Mouse (Mus musculus): ENCODE data around the gene Gcgr. TPM values are rescaled to one million over a fixed set of nuclear protein-coding genes. Genes with fewer than 3 reads are reported as not detected.

Gene Gcgr
- total RNA-seq, 1 experiment, result 0.40 TPM

DNA sequence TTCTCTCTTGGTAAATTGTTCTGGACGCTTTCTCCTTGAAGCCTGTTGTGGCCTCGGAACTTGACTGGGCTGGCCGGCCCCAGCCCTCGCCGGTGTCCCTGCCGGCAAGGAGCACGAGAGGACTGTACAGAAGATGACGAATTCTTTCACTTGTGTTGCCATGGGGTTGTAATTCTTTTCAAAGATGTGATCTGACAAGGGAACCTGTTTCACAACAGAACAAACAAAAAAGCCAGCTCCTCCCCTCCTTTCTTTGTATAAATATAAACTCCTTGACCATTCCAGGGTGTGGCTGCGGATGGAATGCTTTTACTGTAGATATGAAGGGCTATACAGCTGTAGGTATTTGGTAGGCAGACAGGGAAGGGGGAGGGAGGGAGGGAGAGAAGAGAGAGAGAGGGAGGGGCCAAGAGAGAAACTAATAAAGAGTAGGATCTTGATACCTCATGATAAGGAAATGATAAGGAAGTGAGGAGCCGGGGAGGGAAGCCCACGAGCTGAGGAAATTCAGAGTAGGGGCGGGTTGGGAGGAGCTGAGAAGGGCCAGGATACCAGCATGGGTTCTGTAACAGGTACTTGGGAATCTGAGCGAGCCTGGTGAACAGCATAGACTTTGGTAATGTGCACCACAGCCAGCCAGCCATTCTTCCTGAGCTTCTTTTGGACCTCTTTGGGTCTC lies 22.7 kb upstream of the Gcgr start:
- no peaks in the 10 kb centered on the region for H3K9me3 ChIP-seq (ENCODE audit: control insufficient read depth, insufficient read depth, low read depth, low read length)
- H3K27ac ChIP-seq (ENCODE audit: insufficient read depth, low read depth, low read length, poor library complexity, severe bottlenecking), result no peak overlapping the region
- DNase-seq (ENCODE audit: low read depth, low spot score), result no peak
- no peaks in the 10 kb centered on the region for H3K36me3 ChIP-seq (ENCODE audit: control insufficient read depth, insufficient read depth, low read length, poor library complexity, severe bottlenecking)
- no peak overlapping the region for H3K9ac ChIP-seq (ENCODE audit: insufficient read depth, low read depth, low read length, poor library complexity, severe bottlenecking)
- H3K4me1 ChIP-seq (ENCODE audit: control insufficient read depth in 2 of 2, insufficient read depth in 2 of 2, low read length in 2 of 2, poor library complexity in 1 of 2), result peaks cover 0 to 2% of the 10 kb centered on the region in 2 experiments; a peak in 1 of 4 replicates
- no peak overlapping the region for H3K4me3 ChIP-seq (ENCODE audit: insufficient read depth in 1 of 2, low read depth in 1 of 2, low read length in 2 of 2, poor library complexity in 1 of 2, severe bottlenecking in 1 of 2)
- TF ChIP-seq MAFK (IDR thresholded peaks at IDR 0.05; ENCODE audit: insufficient read depth, low read depth, low read length) (no peak), CHD2 (IDR thresholded peaks at IDR 0.05; ENCODE audit: low read depth, low read length) (no peak), ZNF384 (IDR thresholded peaks at IDR 0.05; ENCODE audit: low read depth, low read length) (no peak)
- in situ Hi-C loops (cut with MboI; ENCODE audit: low sequenced_read_pairs in 2 of 2, unreplicated experiment in 2 of 2), result no loop called here

- peaks cover 0 to 2% of the 10 kb centered on the region in 2 experiments; a peak in 1 of 4 replicates for H3K4me1 ChIP-seq (ENCODE audit: control insufficient read depth in 2 of 2, insufficient read depth in 2 of 2, low read length in 2 of 2, poor library complexity in 1 of 2)
These were observed 22.1 kb upstream of the Gcgr start for GRCm38 (mm10) chr11:120508290-120508870.

DNA sequence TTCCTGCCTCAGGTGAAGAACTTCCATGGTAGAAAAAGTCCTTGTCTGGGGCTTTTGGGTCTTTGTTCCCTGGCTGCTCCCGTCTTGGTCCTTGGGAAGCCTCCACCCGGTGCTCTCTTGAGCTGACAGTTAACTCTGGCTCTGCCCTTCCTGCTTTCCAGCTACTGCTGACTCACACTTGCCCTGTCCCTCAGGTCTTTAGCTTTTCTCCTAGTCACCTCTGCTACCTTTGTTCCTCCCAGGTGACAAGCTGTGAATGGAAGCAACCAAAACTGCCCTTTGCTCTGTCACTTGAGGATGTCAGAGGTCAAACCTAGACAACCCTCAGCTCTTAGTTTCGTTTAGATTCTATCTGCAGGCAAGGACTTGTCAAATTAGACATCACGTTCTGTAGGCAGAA lies 20.6 kb upstream of the Gcgr start:
- in situ Hi-C loops (cut with MboI; ENCODE audit: low sequenced_read_pairs in 2 of 2, unreplicated experiment in 2 of 2), result no loop called here
- Histone ChIP-seq H3K9me3 (ENCODE audit: control insufficient read depth, insufficient read depth, low read depth, low read length) (no peaks in the 10 kb centered on the region), H3K4me3 (ENCODE audit: insufficient read depth in 1 of 2, low read depth in 1 of 2, low read length in 2 of 2, poor library complexity in 1 of 2, severe bottlenecking in 1 of 2) (no peak overlapping the region), H3K9ac (ENCODE audit: insufficient read depth, low read depth, low read length, poor library complexity, severe bottlenecking) (no peak overlapping the region), H3K36me3 (ENCODE audit: control insufficient read depth, insufficient read depth, low read length, poor library complexity, severe bottlenecking) (no peaks in the 10 kb centered on the region), H3K4me1 (ENCODE audit: control insufficient read depth in 2 of 2, insufficient read depth in 2 of 2, low read length in 2 of 2, poor library complexity in 1 of 2) (peaks cover 0 to 2% of the 10 kb centered on the region in 2 experiments; a peak in 1 of 4 replicates), H3K27ac (ENCODE audit: insufficient read depth, low read depth, low read length, poor library complexity, severe bottlenecking) (no peak overlapping the region)
- DNase-seq (ENCODE audit: low read depth, low spot score), result no peak
- TF ChIP-seq HCFC1 (IDR thresholded peaks at IDR 0.05; ENCODE audit: borderline replicate concordance, insufficient read depth, low read length) (no peak), MAFK (IDR thresholded peaks at IDR 0.05; ENCODE audit: insufficient read depth, low read depth, low read length) (0 out of 2 replicates have a peak, but pooled peaks have one; percentile 44)

More at GRCm38 (mm10) chr11:120508290-120508870, 22.1 kb upstream of the Gcgr start:
- no peak overlapping the region for H3K4me3 ChIP-seq (ENCODE audit: insufficient read depth in 1 of 2, low read depth in 1 of 2, low read length in 2 of 2, poor library complexity in 1 of 2, severe bottlenecking in 1 of 2)
- no peak for TF ChIP-seq ZC3H11A (IDR thresholded peaks at IDR 0.05; ENCODE audit: borderline replicate concordance, low read depth, low read length)
- TF ChIP-seq CHD2 (IDR thresholded peaks at IDR 0.05; ENCODE audit: low read depth, low read length), result no peak
- 0 out of 2 replicates have a peak, but pooled peaks have one; percentile 4 for TF ChIP-seq MAFK (IDR thresholded peaks at IDR 0.05; ENCODE audit: insufficient read depth, low read depth, low read length)
- no peak for DNase-seq (ENCODE audit: low read depth, low spot score)
- no peak overlapping the region for H3K27ac ChIP-seq (ENCODE audit: insufficient read depth, low read depth, low read length, poor library complexity, severe bottlenecking)
- H3K9ac ChIP-seq (ENCODE audit: insufficient read depth, low read depth, low read length, poor library complexity, severe bottlenecking), result no peak overlapping the region
- H3K36me3 ChIP-seq (ENCODE audit: control insufficient read depth, insufficient read depth, low read length, poor library complexity, severe bottlenecking), result no peaks in the 10 kb centered on the region
- in situ Hi-C loops (cut with MboI; ENCODE audit: low sequenced_read_pairs in 2 of 2, unreplicated experiment in 2 of 2), result no loop called here
- no peaks in the 10 kb centered on the region for H3K9me3 ChIP-seq (ENCODE audit: control insufficient read depth, insufficient read depth, low read depth, low read length)

- Histone ChIP-seq H3K9me3 (ENCODE audit: control insufficient read depth, insufficient read depth, low read depth, low read length) (no peaks in the 10 kb centered on the region), H3K4me1 (ENCODE audit: control insufficient read depth in 2 of 2, insufficient read depth in 2 of 2, low read length in 2 of 2, poor library complexity in 1 of 2) (peaks cover 0 to 2% of the 10 kb centered on the region in 2 experiments; a peak in 1 of 4 replicates), H3K4me3 (ENCODE audit: insufficient read depth in 1 of 2, low read depth in 1 of 2, low read length in 2 of 2, poor library complexity in 1 of 2, severe bottlenecking in 1 of 2) (no peak overlapping the region), H3K27ac (ENCODE audit: insufficient read depth, low read depth, low read length, poor library complexity, severe bottlenecking) (no peak overlapping the region), H3K36me3 (ENCODE audit: control insufficient read depth, insufficient read depth, low read length, poor library complexity, severe bottlenecking) (no peaks in the 10 kb centered on the region), H3K9ac (ENCODE audit: insufficient read depth, low read depth, low read length, poor library complexity, severe bottlenecking) (no peak overlapping the region)
- TF ChIP-seq HCFC1 (IDR thresholded peaks at IDR 0.05; ENCODE audit: borderline replicate concordance, insufficient read depth, low read length), result no peak
- DNase-seq (ENCODE audit: low read depth, low spot score), result no peak
- in situ Hi-C loops (cut with MboI; ENCODE audit: low sequenced_read_pairs in 2 of 2, unreplicated experiment in 2 of 2), result no loop called here
These were observed 20.0 kb upstream of the Gcgr start for GRCm38 (mm10) chr11:120510375-120511030.
